Mouse (Mus musculus) limb, embryonic 14.5 days (tissue): ENCODE measurements around the gene Zfp553. TPM values are rescaled to one million over a fixed set of nuclear protein-coding genes. Genes with fewer than 3 reads are reported as not detected.

Source experiments
- ATAC-seq: fragments of 200-750 bp; cut with Nextera tagmentation; 2 replicates; pipeline ENCODE4 v1.8.0; 2017; ENCODE audit warnings: low read depth, moderate number of reproducible peaks, moderate TSS enrichment; ENCODE audit not compliant: low FRiP score
- DNase-seq: peaks from one replicate; pipeline ENCODE4 v3.0.0-alpha.2; 2015; ENCODE audit warnings: low spot score
- H3K27ac ChIP-seq: fragments of 300-500 bp; sonication (generic); replicated peaks from 2 replicates; pipeline ENCODE4 v1.5.1; 2014; ENCODE audit warnings: low read depth, mild to moderate bottlenecking, low read length, moderate library complexity, mixed read lengths
- H3K27me3 ChIP-seq: fragments of 300-500 bp; sonication (generic); 2 replicates; pipeline ENCODE4 v1.6.1; 2014; ENCODE audit warnings: low read length, mixed read lengths; ENCODE audit not compliant: control insufficient read depth, insufficient read depth
- H3K36me3 ChIP-seq: fragments of 300-500 bp; sonication (generic); 2 replicates; pipeline ENCODE4 v1.6.1; 2014; ENCODE audit warnings: mild to moderate bottlenecking, low read length, moderate library complexity, mixed read lengths; ENCODE audit not compliant: control insufficient read depth, insufficient read depth
- H3K4me1 ChIP-seq: fragments of 300-500 bp; sonication (generic); 2 replicates; pipeline ENCODE4 v1.6.1; 2014; ENCODE audit warnings: antibody characterized with exemption, low read length, mixed read lengths; ENCODE audit not compliant: control insufficient read depth, insufficient read depth
- H3K4me2 ChIP-seq: fragments of 300-500 bp; sonication (generic); replicated peaks from 2 replicates; pipeline ENCODE4 v1.6.1; 2014; ENCODE audit warnings: low read depth, mild to moderate bottlenecking, low read length, moderate library complexity; ENCODE audit not compliant: severe bottlenecking
- H3K4me3 ChIP-seq: fragments of 300-500 bp; sonication (generic); replicated peaks from 2 replicates; pipeline ENCODE4 v1.5.1; 2014; ENCODE audit warnings: low read length
- H3K9ac ChIP-seq: fragments of 300-500 bp; sonication (generic); 2 replicates; pipeline ENCODE4 v1.6.1; 2014; ENCODE audit warnings: mild to moderate bottlenecking, low read depth, low read length, moderate library complexity; ENCODE audit not compliant: severe bottlenecking
- H3K9me3 ChIP-seq: fragments of 300-500 bp; sonication (generic); 2 replicates; pipeline ENCODE4 v1.6.1; 2016; ENCODE audit warnings: low read length; ENCODE audit not compliant: control insufficient read depth
- POLR2A ChIP-seq: fragments of 200-500 bp; IDR thresholded peaks from 2 replicates; pipeline ENCODE4 v1.8.0; 2012; ENCODE audit warnings: inconsistent platforms, mild to moderate bottlenecking, moderate library complexity, borderline replicate concordance; ENCODE audit not compliant: insufficient read depth, insufficient read length; ENCODE audit errors: extremely low read depth
- WGBS: fragments of 180-500 bp; shearing (Covaris S2); extraction: QIAGEN DNeasy Blood & Tissue Kit; methylation state at CpG from one replicate; pipeline ENCODE4 v1.1.7; 2014; 5-methylcytosine and 5-hydroxymethylcytosine counted together
- polyA plus RNA-seq, 2 experiments: library from polyadenylated mRNA; depleted of rRNA in 1 of 2; stranded (reverse) in 1 of 2; unstranded in 1 of 2; fragments of >200 nt; fragmentation: Nextera tagmentation in 1 of 2; extraction: Ambion mirVana in 1 of 2; gene quantifications; 2 replicates each; pipeline versions ENCODE4 v1.2.1 to v1.2.3; 2012 to 2014

The Zfp553 gene
- polyA plus RNA-seq, 2 experiments, result 19.4 to 22.5 TPM

DNA sequence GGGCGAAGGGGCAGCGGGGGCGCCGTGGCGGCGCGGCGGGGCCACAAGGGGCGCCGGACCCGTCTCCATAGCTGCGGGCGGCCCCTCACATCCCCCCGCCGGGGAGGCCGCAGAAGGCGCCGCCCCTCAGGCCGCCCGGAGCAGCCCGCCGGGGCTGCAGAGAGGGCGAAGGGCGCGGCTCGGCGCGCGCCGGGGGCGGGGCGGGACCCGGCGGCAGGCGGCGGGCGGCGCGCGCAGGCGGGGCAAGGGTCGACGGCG, 24.6 kb upstream of the Zfp553 start, which contains the start of gene Tbc1d10b:
TSS of gene Tbc1d10b (minus strand) at position 174 of the 258 bp plus-strand sequence.
- Histone ChIP-seq H3K9ac (peak within 1 kb of the TSS; percentile 89), H3K4me3 (peak within 1 kb of the TSS; percentile 94), H3K4me2 (peak within 1 kb of the TSS; percentile 71), H3K27ac (peak within 1 kb of the TSS; percentile 80), H3K4me1 (peaks cover 21% of the 10 kb centered on the region), H3K36me3 (peaks cover 12% of the 10 kb centered on the region), H3K27me3 (no peaks in the 10 kb centered on the region), H3K9me3 (no peaks in the 10 kb centered on the region)
- TF ChIP-seq POLR2A, result no peak
- DNase-seq, result no peak
- ATAC-seq, result no peak
- under 1% methylated on average over 20 of the region's 44 CpGs for WGBS

DNA sequence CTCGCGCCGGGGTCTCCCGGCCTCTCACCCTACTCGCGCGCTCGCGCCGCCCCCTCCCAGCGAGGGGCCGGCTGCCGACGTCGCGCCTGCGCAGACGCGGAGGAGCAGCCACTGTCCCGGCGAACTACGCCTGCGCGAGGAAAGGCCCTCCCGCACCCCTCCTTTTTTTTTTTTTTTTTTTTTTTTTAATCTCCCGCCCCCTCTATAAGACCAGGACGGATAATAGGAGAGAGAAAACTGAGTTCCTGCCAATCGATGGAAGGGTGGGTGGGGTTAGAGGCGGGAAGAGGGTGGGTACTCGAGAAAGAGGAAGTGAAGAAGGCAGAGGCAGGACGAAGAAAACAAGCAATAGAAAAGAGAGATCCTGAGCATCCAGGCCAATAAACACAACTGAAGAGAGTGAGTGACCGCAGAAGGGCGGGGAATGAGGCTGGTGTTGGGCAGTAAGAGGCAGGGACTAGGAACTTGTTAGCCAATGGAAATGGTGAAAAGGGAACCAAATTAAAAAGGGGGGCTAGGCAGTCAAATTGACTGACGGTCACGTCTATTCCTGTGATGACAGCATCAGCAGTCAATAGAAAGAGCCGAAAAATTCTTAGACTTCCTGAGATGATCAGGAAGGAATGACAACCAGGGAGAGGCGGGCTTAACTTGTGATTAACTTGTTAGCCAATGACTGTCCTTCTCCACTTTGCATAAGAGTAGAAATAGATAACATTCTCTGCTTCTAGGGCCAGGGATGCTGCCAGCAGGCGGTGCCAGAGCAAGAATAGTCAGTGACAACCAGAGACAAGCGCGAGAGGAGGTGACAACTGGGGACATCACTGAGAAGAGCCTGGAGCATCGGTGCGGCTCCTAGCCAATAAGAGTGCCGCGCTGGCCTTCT, 24.1 kb upstream of the Zfp553 start, which contains the start of gene Mylpf:
TSS of gene Mylpf (plus strand) at position 338 of the 886 bp plus-strand sequence.
- Histone ChIP-seq H3K27ac (peak within 1 kb of the TSS; percentile 80), H3K4me1 (peaks cover 21% of the 10 kb centered on the region), H3K36me3 (peaks cover 8% of the 10 kb centered on the region; the same call in 1 of the 2 replicates), H3K4me3 (peak within 1 kb of the TSS; percentile 94), H3K4me2 (peak within 1 kb of the TSS; percentile 71), H3K27me3 (no peaks in the 10 kb centered on the region), H3K9ac (peak within 1 kb of the TSS; percentile 89), H3K9me3 (no peaks in the 10 kb centered on the region)
- under 1% methylated on average over 34 of the region's 44 CpGs for WGBS
- ATAC-seq, result peak; percentile 95
- peak; percentile 98 for DNase-seq
- peak; percentile 54; the same call in 1 of the 2 replicates for TF ChIP-seq POLR2A

DNA sequence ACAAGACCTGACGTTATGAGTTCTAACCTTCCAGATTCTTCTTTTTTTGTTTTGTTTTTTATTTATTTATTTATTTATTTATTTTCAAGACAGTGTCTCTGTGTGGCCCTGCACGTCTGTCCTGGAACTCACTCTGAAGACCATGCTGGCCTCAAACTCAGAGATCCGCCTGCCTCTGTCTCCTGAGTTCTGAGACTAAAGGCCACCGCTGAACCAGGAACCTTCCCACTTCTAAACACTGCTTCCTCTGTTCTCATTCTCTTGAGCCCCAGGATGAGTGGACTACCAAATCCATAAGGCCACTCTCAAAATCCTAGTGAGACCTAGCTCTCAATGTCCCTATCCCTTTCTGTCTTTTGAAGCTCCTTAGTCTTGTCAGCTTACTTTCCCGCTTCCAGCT, 23.0 kb upstream of the Zfp553 start:
- H3K36me3 ChIP-seq, result peaks cover 7% of the 10 kb centered on the region; the same call in 1 of the 2 replicates
- H3K4me2 ChIP-seq, result peak overlapping the region; percentile 71; the same call in 1 of the 2 replicates
- H3K27ac ChIP-seq, result no peak overlapping the region
- no peaks in the 10 kb centered on the region for H3K9me3 ChIP-seq
- peaks cover 29% of the 10 kb centered on the region for H3K4me1 ChIP-seq
- no peaks in the 10 kb centered on the region for H3K27me3 ChIP-seq
- DNase-seq (no peak), ATAC-seq (no peak)
- 80% methylated on average over 5 of the region's 5 CpGs for WGBS
- H3K4me3 ChIP-seq, result peak overlapping the region; percentile 94
- TF ChIP-seq POLR2A, result no peak
- H3K9ac ChIP-seq, result no peak overlapping the region

DNA sequence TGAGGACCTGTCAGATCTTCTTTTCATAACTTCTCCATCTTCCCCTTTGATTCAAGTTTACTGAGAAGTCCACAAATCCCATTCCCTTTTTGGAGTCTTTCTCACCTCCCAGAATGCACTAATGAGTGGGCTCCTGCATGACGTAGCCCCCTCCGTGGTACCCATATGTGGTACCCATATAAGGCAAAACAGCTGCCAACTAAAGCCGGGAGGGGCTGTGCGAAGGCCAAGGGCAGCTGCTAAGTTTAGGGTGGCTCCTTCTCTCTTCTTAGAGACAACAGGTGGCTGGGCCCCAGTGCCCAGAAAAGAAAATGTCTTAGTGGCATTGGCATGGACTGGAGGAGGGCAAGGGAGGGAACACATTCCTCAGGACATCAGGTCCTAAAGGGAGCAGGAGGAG, 22.6 kb upstream of the Zfp553 start:
- Histone ChIP-seq H3K36me3 (peaks cover 2% of the 10 kb centered on the region; the same call in 1 of the 2 replicates), H3K27ac (no peak overlapping the region), H3K9ac (no peak overlapping the region), H3K4me2 (no peak overlapping the region), H3K4me3 (no peak overlapping the region), H3K27me3 (no peaks in the 10 kb centered on the region), H3K9me3 (no peaks in the 10 kb centered on the region), H3K4me1 (peaks cover 28% of the 10 kb centered on the region)
- TF ChIP-seq POLR2A, result no peak
- peak; percentile 49 for DNase-seq
- no peak for ATAC-seq
- WGBS, result 83% methylated on average over 4 of the region's 4 CpGs

DNA sequence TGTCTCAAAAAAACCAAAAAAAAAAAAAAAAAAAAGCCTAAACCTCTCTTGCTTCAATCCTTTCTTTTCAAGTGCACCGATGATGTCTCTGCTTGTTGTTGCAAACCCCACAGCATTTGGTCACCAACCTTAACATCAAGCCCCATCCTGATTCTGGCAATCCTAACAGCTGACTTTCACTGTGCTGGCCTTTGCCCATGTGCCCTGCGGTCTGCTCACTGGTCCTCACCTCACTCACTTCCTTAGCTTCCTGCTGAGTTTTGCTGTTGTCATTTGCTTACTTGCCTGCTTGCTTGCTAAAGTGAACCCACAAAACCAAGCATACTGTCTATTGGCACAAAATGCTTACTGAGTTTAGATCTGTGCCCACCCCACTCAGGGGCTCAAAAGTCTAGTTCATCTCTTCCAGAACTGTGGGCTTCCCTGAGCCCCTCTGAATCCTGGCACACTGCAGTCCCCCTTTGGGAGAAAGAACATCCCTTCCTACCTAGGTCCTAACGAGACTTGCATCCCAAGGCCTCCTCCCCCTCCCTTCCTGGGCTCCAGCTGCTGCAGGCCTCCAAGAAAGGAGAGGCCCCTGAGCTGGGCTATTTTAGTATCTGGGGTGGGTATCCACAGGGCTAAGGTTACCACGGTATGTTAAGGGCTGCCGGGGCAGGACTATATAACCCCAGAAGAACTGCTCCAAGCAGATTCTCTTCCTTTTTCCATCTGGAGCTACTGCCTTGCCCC, 21.7 kb upstream of the Zfp553 start:
- H3K4me1 ChIP-seq, result peaks cover 22% of the 10 kb centered on the region
- no peaks in the 10 kb centered on the region for H3K9me3 ChIP-seq
- WGBS, result 71% methylated on average over 5 of the region's 5 CpGs
- H3K27me3 ChIP-seq, result no peaks in the 10 kb centered on the region
- ATAC-seq (no peak), DNase-seq (no peak)
- no peaks in the 10 kb centered on the region for H3K36me3 ChIP-seq
- TF ChIP-seq POLR2A, result no peak
- H3K9ac ChIP-seq, result no peak overlapping the region
- no peak overlapping the region for H3K27ac ChIP-seq
- no peak overlapping the region for H3K4me2 ChIP-seq
- no peak overlapping the region for H3K4me3 ChIP-seq
